Mouse (Mus musculus): ENCODE measurements around the gene Slc36a2. TPM values are rescaled to one million over a fixed set of nuclear protein-coding genes. Genes with fewer than 3 reads are reported as not detected.

Gene Slc36a2
- polyA plus RNA-seq, 1 experiment from 2014 or later = 3.7 TPM

GRCm38 (mm10) chr11:55183124-55183523 is 1.8 kb downstream of the Slc36a2 start:
- no peak overlapping the region for H3K9ac ChIP-seq
- no peaks in the 10 kb centered on the region for H3K9me3 ChIP-seq (replicated peaks)
- no peaks in the 10 kb centered on the region for H3K36me3 ChIP-seq
- WGBS = 35% methylated on average over 7 of the region's 7 CpGs
- no peaks in the 10 kb centered on the region for H3K4me1 ChIP-seq
- ATAC-seq (ENCODE audit: insufficient number of reproducible peaks, low FRiP score, low TSS enrichment, low read depth) = no peak
- H3K4me3 ChIP-seq (replicated peaks) = no peak overlapping the region
- 0 out of 2 replicates have a peak overlapping the region, but pooled peaks have one; percentile 1 for H3K27ac ChIP-seq (replicated peaks)
- H3K27me3 ChIP-seq = no peaks in the 10 kb centered on the region
- H3K4me2 ChIP-seq (replicated peaks) = no peak overlapping the region

GRCm38 (mm10) chr11:55179856-55180255 is 5.0 kb downstream of the Slc36a2 start:
- ATAC-seq (ENCODE audit: insufficient number of reproducible peaks, low FRiP score, low TSS enrichment, low read depth) = no peak
- WGBS = 90% methylated on average over 3 of the region's 3 CpGs
- no peaks in the 10 kb centered on the region for H3K36me3 ChIP-seq
- no peak overlapping the region for H3K9ac ChIP-seq
- no peak overlapping the region for H3K27ac ChIP-seq (replicated peaks)
- no peak overlapping the region for H3K4me3 ChIP-seq (replicated peaks)
- no peaks in the 10 kb centered on the region for H3K4me1 ChIP-seq
- no peaks in the 10 kb centered on the region for H3K27me3 ChIP-seq
- H3K9me3 ChIP-seq (replicated peaks) = no peaks in the 10 kb centered on the region
- no peak overlapping the region for H3K4me2 ChIP-seq (replicated peaks)

- no peaks in the 10 kb centered on the region for H3K36me3 ChIP-seq
- no peaks in the 10 kb centered on the region for H3K27me3 ChIP-seq
- no peak overlapping the region for H3K9ac ChIP-seq
- H3K4me3 ChIP-seq (replicated peaks) = no peak overlapping the region
- H3K4me1 ChIP-seq = no peaks in the 10 kb centered on the region
- H3K27ac ChIP-seq (replicated peaks) = no peak overlapping the region
- no peaks in the 10 kb centered on the region for H3K9me3 ChIP-seq (replicated peaks)
- H3K4me2 ChIP-seq (replicated peaks) = no peak overlapping the region
- no peak for ATAC-seq (ENCODE audit: insufficient number of reproducible peaks, low FRiP score, low TSS enrichment, low read depth)
- WGBS = 78% methylated on average over 4 of the region's 4 CpGs
These were observed 6.0 kb downstream of the Slc36a2 start for GRCm38 (mm10) chr11:55178830-55179229.

- 72% methylated on average over 4 of the region's 4 CpGs for WGBS
- Histone ChIP-seq H3K27ac (replicated peaks) (no peak overlapping the region), H3K4me3 (replicated peaks) (no peak overlapping the region), H3K9me3 (replicated peaks) (no peaks in the 10 kb centered on the region), H3K27me3 (no peaks in the 10 kb centered on the region), H3K4me2 (replicated peaks) (no peak overlapping the region), H3K36me3 (no peaks in the 10 kb centered on the region), H3K9ac (no peak overlapping the region), H3K4me1 (no peaks in the 10 kb centered on the region)
- ATAC-seq (ENCODE audit: insufficient number of reproducible peaks, low FRiP score, low TSS enrichment, low read depth) = no peak
These were observed 14.4 kb downstream of the Slc36a2 start for GRCm38 (mm10) chr11:55170501-55170900.

GRCm38 (mm10) chr11:55168914-55169313 is 16.0 kb downstream of the Slc36a2 start:
- H3K4me1 ChIP-seq = no peaks in the 10 kb centered on the region
- no peak overlapping the region for H3K9ac ChIP-seq
- H3K27ac ChIP-seq (replicated peaks) = no peak overlapping the region
- no peak overlapping the region for H3K4me2 ChIP-seq (replicated peaks)
- no peaks in the 10 kb centered on the region for H3K27me3 ChIP-seq
- H3K36me3 ChIP-seq = no peaks in the 10 kb centered on the region
- no peaks in the 10 kb centered on the region for H3K9me3 ChIP-seq (replicated peaks)
- ATAC-seq (ENCODE audit: insufficient number of reproducible peaks, low FRiP score, low TSS enrichment, low read depth) = no peak
- 80% methylated on average over 6 of the region's 6 CpGs for WGBS
- H3K4me3 ChIP-seq (replicated peaks) = no peak overlapping the region

- Histone ChIP-seq H3K9me3 (replicated peaks) (no peaks in the 10 kb centered on the region), H3K9ac (no peak overlapping the region), H3K4me2 (replicated peaks) (no peak overlapping the region), H3K36me3 (no peaks in the 10 kb centered on the region), H3K4me1 (no peaks in the 10 kb centered on the region), H3K27ac (replicated peaks) (no peak overlapping the region), H3K27me3 (no peaks in the 10 kb centered on the region), H3K4me3 (replicated peaks) (no peak overlapping the region)
- ATAC-seq (ENCODE audit: insufficient number of reproducible peaks, low FRiP score, low TSS enrichment, low read depth) = no peak
- 83% methylated on average over 4 of the region's 4 CpGs for WGBS
These were observed 16.4 kb downstream of the Slc36a2 start for GRCm38 (mm10) chr11:55168504-55168903.

- H3K27me3 ChIP-seq = no peaks in the 10 kb centered on the region
- WGBS = 86% methylated on average over 7 of the region's 7 CpGs
- H3K4me3 ChIP-seq (replicated peaks) = no peak overlapping the region
- H3K9me3 ChIP-seq (replicated peaks) = no peaks in the 10 kb centered on the region
- H3K36me3 ChIP-seq = no peaks in the 10 kb centered on the region
- no peak overlapping the region for H3K4me2 ChIP-seq (replicated peaks)
- ATAC-seq (ENCODE audit: insufficient number of reproducible peaks, low FRiP score, low TSS enrichment, low read depth) = no peak
- H3K27ac ChIP-seq (replicated peaks) = no peak overlapping the region
- no peaks in the 10 kb centered on the region for H3K4me1 ChIP-seq
- no peak overlapping the region for H3K9ac ChIP-seq
These were observed 19.1 kb downstream of the Slc36a2 start for GRCm38 (mm10) chr11:55165748-55166147.

GRCm38 (mm10) chr11:55164723-55165122 is 20.2 kb downstream of the Slc36a2 start:
- Histone ChIP-seq H3K9me3 (replicated peaks) (no peaks in the 10 kb centered on the region), H3K4me3 (replicated peaks) (no peak overlapping the region), H3K4me2 (replicated peaks) (no peak overlapping the region), H3K36me3 (no peaks in the 10 kb centered on the region), H3K27me3 (no peaks in the 10 kb centered on the region), H3K4me1 (no peaks in the 10 kb centered on the region), H3K9ac (no peak overlapping the region), H3K27ac (replicated peaks) (no peak overlapping the region)
- ATAC-seq (ENCODE audit: insufficient number of reproducible peaks, low FRiP score, low TSS enrichment, low read depth) = no peak
- WGBS = 44% methylated on average over 3 of the region's 3 CpGs

- Histone ChIP-seq H3K4me3 (replicated peaks) (no peak overlapping the region), H3K4me1 (no peaks in the 10 kb centered on the region), H3K9me3 (replicated peaks) (no peaks in the 10 kb centered on the region), H3K27ac (replicated peaks) (no peak overlapping the region), H3K4me2 (replicated peaks) (no peak overlapping the region), H3K27me3 (no peaks in the 10 kb centered on the region), H3K36me3 (no peaks in the 10 kb centered on the region), H3K9ac (no peak overlapping the region)
- ATAC-seq (ENCODE audit: insufficient number of reproducible peaks, low FRiP score, low TSS enrichment, low read depth) = no peak
- 44% methylated on average over 9 of the region's 9 CpGs for WGBS
These were observed 22.2 kb downstream of the Slc36a2 start for GRCm38 (mm10) chr11:55162670-55163069.

GRCm38 (mm10) chr11:55158785-55159359 is 26.0 kb downstream of the Slc36a2 start:
- Histone ChIP-seq H3K4me1 (no peaks in the 10 kb centered on the region), H3K36me3 (no peaks in the 10 kb centered on the region), H3K4me3 (replicated peaks) (no peak overlapping the region), H3K27ac (replicated peaks) (no peak overlapping the region), H3K9ac (no peak overlapping the region), H3K27me3 (no peaks in the 10 kb centered on the region), H3K4me2 (replicated peaks) (no peak overlapping the region), H3K9me3 (replicated peaks) (no peaks in the 10 kb centered on the region)
- no peak for ATAC-seq (ENCODE audit: insufficient number of reproducible peaks, low FRiP score, low TSS enrichment, low read depth)
- WGBS = 52% methylated on average over 13 of the region's 13 CpGs

- no peak overlapping the region for H3K4me2 ChIP-seq (replicated peaks)
- no peak overlapping the region for H3K27ac ChIP-seq (replicated peaks)
- H3K27me3 ChIP-seq = no peaks in the 10 kb centered on the region
- no peak overlapping the region for H3K4me3 ChIP-seq (replicated peaks)
- H3K9me3 ChIP-seq (replicated peaks) = no peaks in the 10 kb centered on the region
- no peaks in the 10 kb centered on the region for H3K4me1 ChIP-seq
- ATAC-seq (ENCODE audit: insufficient number of reproducible peaks, low FRiP score, low TSS enrichment, low read depth) = no peak
- no peak overlapping the region for H3K9ac ChIP-seq
- H3K36me3 ChIP-seq = no peaks in the 10 kb centered on the region
- WGBS = 72% methylated on average over 6 of the region's 6 CpGs
These were observed 29.8 kb downstream of the Slc36a2 start for GRCm38 (mm10) chr11:55155070-55155421.

GRCm38 (mm10) chr11:55154398-55155069 is 30.3 kb downstream of the Slc36a2 start:
- Histone ChIP-seq H3K4me2 (replicated peaks) (no peak overlapping the region), H3K4me3 (replicated peaks) (no peak overlapping the region), H3K9me3 (replicated peaks) (no peaks in the 10 kb centered on the region), H3K27me3 (no peaks in the 10 kb centered on the region), H3K36me3 (no peaks in the 10 kb centered on the region), H3K27ac (replicated peaks) (no peak overlapping the region), H3K9ac (no peak overlapping the region), H3K4me1 (no peaks in the 10 kb centered on the region)
- no peak for ATAC-seq (ENCODE audit: insufficient number of reproducible peaks, low FRiP score, low TSS enrichment, low read depth)
- WGBS = 57% methylated on average over 3 of the region's 3 CpGs

All from embryonic facial prominence, embryonic 15.5 days (tissue).